ENCODE assay signal across 10 mouse cellular contexts in the genomic region with DNA sequence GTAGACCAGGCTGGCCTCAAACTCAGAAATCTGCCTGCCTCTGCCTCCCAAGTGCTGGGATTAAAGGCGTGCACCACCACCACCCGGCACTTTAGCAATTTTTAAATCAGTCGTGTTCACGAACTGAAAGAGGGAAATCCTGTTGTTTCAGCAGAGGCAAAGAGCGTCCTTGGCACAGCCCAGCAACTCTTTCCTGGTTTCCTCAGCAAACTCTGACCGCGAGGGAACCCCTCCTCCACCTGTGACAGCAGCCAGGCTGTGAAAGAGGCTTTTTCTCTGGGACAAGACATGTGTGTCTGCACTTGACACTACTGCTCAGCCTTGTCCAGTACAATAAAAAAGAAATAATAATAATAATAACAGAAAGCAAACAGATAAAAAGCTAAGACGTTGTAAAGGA. TPM values are rescaled to one million over a fixed set of nuclear protein-coding genes. Genes with fewer than 3 reads are reported as not detected.
"Had no signal": no experiment of that assay in that cellular context is flagged by ENCODE, and none has a peak within 500 bp of the region (broad histone marks: within the 10 kb centered on the region; RNA-seq: fewer than 3 reads in every experiment).

No protein-coding gene starts in this region.

- H3K4me1 ChIP-seq: liver, embryonic 12.5 days; midbrain, embryonic 12.5 days had no signal

- H3K36me3 ChIP-seq: limb, embryonic 15.5 days; liver, embryonic 12.5 days; lung, embryonic 15.5 days; midbrain, embryonic 12.5 days had no signal

- H3K27ac ChIP-seq: left cerebral cortex, adult 2 months; limb, embryonic 15.5 days; liver, embryonic 12.5 days; lung, embryonic 15.5 days; midbrain, embryonic 12.5 days had no signal

- H3K27me3 ChIP-seq: limb, embryonic 15.5 days; lung, embryonic 15.5 days; midbrain, embryonic 12.5 days had no signal

- DNase-seq: lung, postnatal 14 days; right cerebral cortex, postnatal 25 days; thymus, postnatal 14 days had no signal

- H3K4me3 ChIP-seq: left cerebral cortex, adult 2 months; limb, embryonic 15.5 days; liver, embryonic 12.5 days; lung, embryonic 15.5 days; midbrain, embryonic 12.5 days had no signal

RNA-seq across cellular contexts. Expression of a gene that starts 18.8 kb away (rescaled TPM):
- total RNA-seq: megakaryocyte-erythroid progenitor cell, adult 5-6 weeks had no signal
- polyA plus RNA-seq: limb, embryonic 11.5 days; liver, embryonic 12.5 days had no signal
